Mouse (Mus musculus): Measurements from ENCODE around the gene Col19a1.

The Col19a1 gene

GRCm38 (mm10) chr1:24587141-24587541, at the start of gene Col19a1:
TSS of gene Col19a1 (minus strand) at chr1:24587472.
- peak; percentile 24 to 26 for DNase-seq (ENCODE audit: low spot score in 2 of 2)

GRCm38 (mm10) chr1:24633553-24634132, 46.4 kb upstream of the Col19a1 start:
- peak in 1 of 2 experiments; percentile 7 for DNase-seq (ENCODE audit: low spot score in 2 of 2)

GRCm38 (mm10) chr1:24612556-24612955, 25.3 kb upstream of the Col19a1 start:
- DNase-seq (ENCODE audit: low spot score in 2 of 2), result peak in 1 of 2 experiments; percentile 30

GRCm38 (mm10) chr1:24595096-24595495, 7.8 kb upstream of the Col19a1 start:
- DNase-seq (ENCODE audit: low spot score in 2 of 2), result no peak

GRCm38 (mm10) chr1:24586370-24587140, 717 bp downstream of the Col19a1 start:
- peak; percentile 32 to 37 for DNase-seq (ENCODE audit: low spot score in 2 of 2)

GRCm38 (mm10) chr1:24572602-24573001, 14.7 kb downstream of the Col19a1 start:
- DNase-seq (ENCODE audit: low spot score in 2 of 2), result no peak

- DNase-seq (ENCODE audit: low spot score in 2 of 2), result no peak
These were observed 23.2 kb downstream of the Col19a1 start for GRCm38 (mm10) chr1:24564113-24564512.

GRCm38 (mm10) chr1:24558005-24558404, 29.3 kb downstream of the Col19a1 start:
- DNase-seq (ENCODE audit: low spot score in 2 of 2), result no peak

GRCm38 (mm10) chr1:24553462-24553861, 33.8 kb downstream of the Col19a1 start:
- no peak for DNase-seq (ENCODE audit: low spot score in 2 of 2)

- DNase-seq (ENCODE audit: low spot score in 2 of 2), result no peak
These were observed 36.6 kb downstream of the Col19a1 start for GRCm38 (mm10) chr1:24550560-24551280.

- DNase-seq (ENCODE audit: low spot score in 2 of 2), result no peak
These were observed 37.2 kb downstream of the Col19a1 start for GRCm38 (mm10) chr1:24550031-24550430.

GRCm38 (mm10) chr1:24549050-24549449, 38.2 kb downstream of the Col19a1 start:
- no peak for DNase-seq (ENCODE audit: low spot score in 2 of 2)

GRCm38 (mm10) chr1:24547574-24547973, 39.7 kb downstream of the Col19a1 start:
- DNase-seq (ENCODE audit: low spot score in 2 of 2), result no peak

GRCm38 (mm10) chr1:24539852-24540251, 47.4 kb downstream of the Col19a1 start:
- DNase-seq (ENCODE audit: low spot score in 2 of 2), result no peak

GRCm38 (mm10) chr1:24527194-24527593, 60.1 kb downstream of the Col19a1 start:
- no peak for DNase-seq (ENCODE audit: low spot score in 2 of 2)

GRCm38 (mm10) chr1:24517462-24517861, 69.8 kb downstream of the Col19a1 start:
- DNase-seq (ENCODE audit: low spot score in 2 of 2), result no peak

GRCm38 (mm10) chr1:24515341-24515740, 71.9 kb downstream of the Col19a1 start:
- no peak for DNase-seq (ENCODE audit: low spot score in 2 of 2)

GRCm38 (mm10) chr1:24511536-24511935, 75.7 kb downstream of the Col19a1 start:
- DNase-seq (ENCODE audit: low spot score in 2 of 2), result no peak

GRCm38 (mm10) chr1:24495400-24495799, 91.9 kb downstream of the Col19a1 start:
- DNase-seq (ENCODE audit: low spot score in 2 of 2), result no peak

- DNase-seq (ENCODE audit: low spot score in 2 of 2), result no peak
These were observed 103.1 kb downstream of the Col19a1 start for GRCm38 (mm10) chr1:24484161-24484560.

GRCm38 (mm10) chr1:24471096-24471710, 116.1 kb downstream of the Col19a1 start:
- no peak for DNase-seq (ENCODE audit: low spot score in 2 of 2)

GRCm38 (mm10) chr1:24470633-24471032, 116.6 kb downstream of the Col19a1 start:
- no peak for DNase-seq (ENCODE audit: low spot score in 2 of 2)
